Mouse (Mus musculus) intestine, embryonic 14.5 days (tissue): ENCODE measurements at regions not wholly inside any gene's neighbourhood (a gene's known extent, or its start where the extent isn't known, plus 50 kb on each side); places are given as distances from the start of the nearest gene placed in this dataset.

Source experiments
- ATAC-seq: fragments of 200-750 bp; cut with Nextera tagmentation; replicated peaks from 2 replicates; pipeline ENCODE4 v1.8.0; 2017; ENCODE audit warnings: low read depth, moderate number of reproducible peaks, moderate TSS enrichment, moderate library complexity; ENCODE audit not compliant: low FRiP score, low TSS enrichment
- DNase-seq: peaks from one replicate; pipeline ENCODE4 v3.0.0-alpha.2; 2018; ENCODE audit warnings: low spot score
- H3K27ac ChIP-seq: fragments of 300-500 bp; sonication (generic); 2 replicates; pipeline ENCODE4 v1.5.1; 2014; ENCODE audit warnings: low read depth, mild to moderate bottlenecking, control low read depth
- H3K27me3 ChIP-seq: fragments of 300-500 bp; sonication (generic); replicated peaks from 2 replicates; pipeline ENCODE4 v1.6.1; 2014; ENCODE audit warnings: low read length, control low read depth; ENCODE audit not compliant: control insufficient read depth, insufficient read depth
- H3K36me3 ChIP-seq: fragments of 300-500 bp; sonication (generic); 2 replicates; pipeline ENCODE4 v1.6.1; 2014; ENCODE audit warnings: low read length, control low read depth; ENCODE audit not compliant: control insufficient read depth, insufficient read depth
- H3K4me1 ChIP-seq: fragments of 300-500 bp; sonication (generic); replicated peaks from 2 replicates; pipeline ENCODE4 v1.6.1; 2014; ENCODE audit warnings: low read length, control low read depth, mixed read lengths; ENCODE audit not compliant: control insufficient read depth, insufficient read depth
- H3K4me2 ChIP-seq: fragments of 300-500 bp; sonication (generic); 2 replicates; pipeline ENCODE4 v1.6.1; 2014; ENCODE audit warnings: low read length
- H3K4me3 ChIP-seq: fragments of 300-500 bp; sonication (generic); 2 replicates; pipeline ENCODE4 v1.5.1; 2014; ENCODE audit warnings: low read depth, low read length, control low read depth, mixed read lengths
- H3K9ac ChIP-seq: fragments of 300-500 bp; sonication (generic); 2 replicates; pipeline ENCODE4 v1.6.1; 2014; ENCODE audit warnings: mild to moderate bottlenecking, low read length
- H3K9me3 ChIP-seq: fragments of 300-500 bp; sonication (generic); 2 replicates; pipeline ENCODE4 v1.6.1; 2016; ENCODE audit warnings: low read length, control low read depth; ENCODE audit not compliant: control insufficient read depth
- WGBS: fragments of 180-500 bp; shearing (Covaris S2); extraction: QIAGEN DNeasy Blood & Tissue Kit; methylation state at CpG from one replicate; pipeline ENCODE4 v1.1.7; 2014; 5-methylcytosine and 5-hydroxymethylcytosine counted together

DNA sequence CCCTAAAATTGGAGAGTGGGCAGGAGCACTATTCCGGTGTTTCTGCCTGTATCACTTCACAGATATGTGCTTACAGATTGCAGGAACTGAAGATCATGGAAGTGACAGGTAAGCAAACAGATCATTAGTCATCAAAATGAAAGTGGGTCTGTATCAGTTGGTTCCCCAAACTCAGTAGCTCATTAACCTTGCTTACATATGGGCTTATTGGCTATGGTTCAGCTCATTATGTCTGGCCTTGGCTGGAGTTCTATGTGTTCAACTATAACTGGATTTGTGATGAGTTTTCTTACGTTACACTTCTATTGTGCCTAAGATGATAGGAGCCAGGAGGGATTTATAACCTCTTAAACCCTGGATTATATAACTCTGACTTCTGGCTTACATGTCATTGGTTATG, 133.5 kb upstream of the Bmper start:
- Histone ChIP-seq H3K9me3 (no peaks in the 10 kb centered on the region), H3K9ac (no peak overlapping the region), H3K4me3 (no peak overlapping the region), H3K27ac (no peak overlapping the region), H3K27me3 (no peaks in the 10 kb centered on the region), H3K36me3 (no peaks in the 10 kb centered on the region), H3K4me2 (no peak overlapping the region), H3K4me1 (peaks cover 10% of the 10 kb centered on the region; the same call in 1 of the 2 replicates)
- ATAC-seq: no peak
- DNase-seq: no peak
- WGBS: 81% methylated on average over 2 of the region's 2 CpGs

DNA sequence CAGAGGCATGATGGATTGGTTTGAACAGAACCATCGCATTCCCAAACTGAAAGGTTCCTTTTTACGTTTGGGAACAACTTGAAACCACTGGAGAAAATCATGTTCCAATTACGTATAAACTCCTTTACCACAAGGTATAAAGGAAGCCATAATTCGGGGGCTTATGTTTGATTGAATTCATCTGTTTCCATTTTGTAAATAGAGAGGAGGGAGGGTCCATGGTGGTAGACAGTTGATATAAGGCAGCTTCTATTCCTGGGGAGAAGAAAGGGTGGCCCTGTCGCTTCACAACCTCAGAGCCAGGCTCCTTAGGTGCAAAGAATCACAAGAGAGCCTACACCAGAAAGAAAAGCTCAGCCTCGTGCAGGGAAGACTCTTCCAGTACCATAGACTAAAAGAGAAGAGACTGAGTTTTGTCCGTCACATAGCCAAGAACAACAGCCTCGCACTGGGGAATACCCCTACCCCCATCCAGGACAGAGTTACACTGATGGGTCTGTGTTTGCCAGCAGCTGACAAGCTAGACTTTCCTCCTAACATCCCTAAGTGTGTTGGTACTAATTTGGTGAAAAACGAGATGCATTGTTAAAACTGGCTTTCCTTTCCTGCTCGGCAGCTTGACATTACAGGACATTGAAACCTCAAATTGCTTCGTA, 125.6 kb upstream of the Bmper start:
- Histone ChIP-seq H3K4me3 (no peak overlapping the region), H3K9me3 (no peaks in the 10 kb centered on the region), H3K4me1 (peaks cover 6% of the 10 kb centered on the region), H3K27ac (peak overlapping the region; percentile 66), H3K27me3 (no peaks in the 10 kb centered on the region), H3K9ac (no peak overlapping the region), H3K4me2 (no peak overlapping the region), H3K36me3 (no peaks in the 10 kb centered on the region)
- DNase-seq (no peak), ATAC-seq (peak; percentile 70)
- WGBS: 32% methylated on average over 11 of the region's 11 CpGs

GRCm38 (mm10) chr9:23101584-23101983, 121.3 kb upstream of the Bmper start:
- Histone ChIP-seq H3K36me3 (no peaks in the 10 kb centered on the region), H3K9ac (no peak overlapping the region), H3K27ac (no peak overlapping the region), H3K9me3 (no peaks in the 10 kb centered on the region), H3K27me3 (no peaks in the 10 kb centered on the region), H3K4me1 (peaks cover 5% of the 10 kb centered on the region), H3K4me3 (no peak overlapping the region), H3K4me2 (no peak overlapping the region)
- ATAC-seq (no peak), DNase-seq (no peak)

GRCm38 (mm10) chr9:23101990-23102796, 120.7 kb upstream of the Bmper start:
- H3K4me1 ChIP-seq: no peaks in the 10 kb centered on the region
- WGBS: 72% methylated on average over 9 of the region's 9 CpGs
- no peak overlapping the region for H3K9ac ChIP-seq
- no peaks in the 10 kb centered on the region for H3K27me3 ChIP-seq
- DNase-seq: no peak
- H3K4me2 ChIP-seq: no peak overlapping the region
- H3K4me3 ChIP-seq: no peak overlapping the region
- H3K9me3 ChIP-seq: no peaks in the 10 kb centered on the region
- H3K36me3 ChIP-seq: no peaks in the 10 kb centered on the region
- no peak for ATAC-seq
- H3K27ac ChIP-seq: no peak overlapping the region

DNA sequence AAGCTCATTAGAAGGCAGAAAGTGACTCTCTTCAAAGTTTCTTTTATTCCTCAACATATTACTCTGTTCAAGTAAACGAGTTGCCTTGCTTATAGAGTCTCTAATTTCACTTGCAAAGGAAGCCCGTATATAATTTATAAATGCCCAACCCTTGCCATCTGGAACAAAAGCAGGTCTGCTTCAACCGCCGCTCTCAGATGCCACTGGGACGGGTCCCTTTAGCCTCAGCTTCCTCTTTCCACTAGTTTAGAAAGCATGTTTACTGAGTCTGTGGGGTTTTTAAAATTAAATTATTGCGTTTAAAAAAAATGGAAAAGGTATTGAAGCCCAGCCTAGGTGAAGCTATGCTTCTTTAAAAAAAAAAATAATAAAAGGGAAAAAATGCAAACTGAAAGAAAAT, 111.4 kb upstream of the Bmper start:
- ATAC-seq (no peak), DNase-seq (no peak)
- Histone ChIP-seq H3K27ac (no peak overlapping the region), H3K9me3 (no peaks in the 10 kb centered on the region), H3K9ac (no peak overlapping the region), H3K27me3 (no peaks in the 10 kb centered on the region), H3K4me2 (no peak overlapping the region), H3K4me1 (no peaks in the 10 kb centered on the region), H3K36me3 (no peaks in the 10 kb centered on the region), H3K4me3 (no peak overlapping the region)
- WGBS: 81% methylated on average over 6 of the region's 6 CpGs

DNA sequence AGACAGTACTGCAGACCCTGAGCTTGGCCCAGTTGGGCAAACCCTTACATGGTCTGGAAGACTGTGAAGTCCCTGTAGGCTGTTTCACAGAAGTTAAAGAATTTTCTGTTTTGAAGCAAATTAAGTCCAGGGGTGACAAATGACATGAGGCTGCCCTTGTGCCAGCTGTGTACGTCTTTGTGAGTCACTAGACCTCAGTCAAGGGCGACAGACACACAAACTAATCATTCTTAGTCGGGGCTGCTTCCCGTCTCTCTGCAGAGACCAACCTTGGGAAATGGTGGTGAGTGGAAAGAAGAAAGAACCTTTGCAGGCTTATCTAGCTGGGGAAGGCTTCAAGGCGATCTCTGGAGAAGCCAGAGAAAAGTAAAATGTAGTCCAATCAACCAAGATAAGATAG, 107.8 kb upstream of the Bmper start:
- WGBS: 60% methylated on average over 5 of the region's 5 CpGs
- H3K36me3 ChIP-seq: no peaks in the 10 kb centered on the region
- no peaks in the 10 kb centered on the region for H3K4me1 ChIP-seq
- H3K4me3 ChIP-seq: no peak overlapping the region
- no peaks in the 10 kb centered on the region for H3K9me3 ChIP-seq
- H3K27ac ChIP-seq: no peak overlapping the region
- no peaks in the 10 kb centered on the region for H3K27me3 ChIP-seq
- H3K4me2 ChIP-seq: no peak overlapping the region
- H3K9ac ChIP-seq: no peak overlapping the region
- peak; percentile 27 for DNase-seq
- no peak for ATAC-seq

DNA sequence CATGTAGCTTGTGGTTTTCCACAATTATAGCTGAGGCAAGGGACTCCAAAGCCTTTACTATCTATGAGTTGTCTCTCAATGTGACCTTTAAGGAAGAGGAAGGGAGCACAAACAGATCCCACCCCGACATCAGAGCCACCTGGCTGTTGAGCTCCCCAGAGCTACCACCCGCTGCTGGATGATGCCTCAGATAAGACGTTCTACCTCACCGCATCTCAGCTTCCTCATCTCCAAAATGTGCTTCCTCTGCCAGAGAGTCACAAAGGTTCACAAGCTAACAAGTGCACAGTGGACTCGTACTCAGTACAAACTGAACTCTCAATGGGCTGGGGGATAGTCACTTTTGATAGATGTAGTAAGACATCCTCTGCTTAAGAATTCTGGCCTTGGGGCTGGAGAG, 107.3 kb upstream of the Bmper start:
- no peak for DNase-seq
- Histone ChIP-seq H3K27ac (no peak overlapping the region), H3K9ac (no peak overlapping the region), H3K4me1 (no peaks in the 10 kb centered on the region), H3K36me3 (no peaks in the 10 kb centered on the region), H3K27me3 (no peaks in the 10 kb centered on the region), H3K9me3 (no peaks in the 10 kb centered on the region), H3K4me3 (no peak overlapping the region), H3K4me2 (no peak overlapping the region)
- no peak for ATAC-seq
- 88% methylated on average over 5 of the region's 5 CpGs for WGBS

GRCm38 (mm10) chr9:23116311-23116710, 106.6 kb upstream of the Bmper start:
- no peak overlapping the region for H3K4me3 ChIP-seq
- DNase-seq (peak; percentile 33), ATAC-seq (no peak)
- no peaks in the 10 kb centered on the region for H3K9me3 ChIP-seq
- no peaks in the 10 kb centered on the region for H3K27me3 ChIP-seq
- H3K4me1 ChIP-seq: no peaks in the 10 kb centered on the region
- 65% methylated on average over 1 of the region's 1 CpGs for WGBS
- no peak overlapping the region for H3K4me2 ChIP-seq
- H3K9ac ChIP-seq: no peak overlapping the region
- H3K27ac ChIP-seq: no peak overlapping the region
- no peaks in the 10 kb centered on the region for H3K36me3 ChIP-seq

DNA sequence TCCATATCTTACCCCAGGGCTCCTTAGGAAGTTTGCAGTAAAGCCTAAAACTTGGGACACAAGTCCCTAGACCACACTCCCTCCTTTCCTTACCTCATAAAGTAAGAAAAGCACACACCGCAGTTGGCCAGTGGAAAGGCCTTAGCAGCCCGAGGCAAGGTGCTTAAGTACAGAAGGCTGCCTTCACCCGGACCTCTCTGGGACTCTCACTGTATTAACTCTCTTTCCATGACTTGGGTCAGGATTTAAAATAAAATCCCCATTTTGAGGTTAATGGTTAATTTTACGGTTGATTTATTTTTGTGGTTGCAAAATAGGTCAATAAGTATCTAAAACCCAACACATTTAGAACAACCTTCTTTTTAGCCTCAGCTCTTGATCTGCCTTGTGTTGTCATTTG, 103.1 kb upstream of the Bmper start:
- H3K4me2 ChIP-seq: no peak overlapping the region
- H3K4me1 ChIP-seq: no peaks in the 10 kb centered on the region
- DNase-seq (no peak), ATAC-seq (no peak)
- H3K9me3 ChIP-seq: no peaks in the 10 kb centered on the region
- no peaks in the 10 kb centered on the region for H3K27me3 ChIP-seq
- H3K9ac ChIP-seq: no peak overlapping the region
- no peaks in the 10 kb centered on the region for H3K36me3 ChIP-seq
- WGBS: 81% methylated on average over 4 of the region's 4 CpGs
- H3K4me3 ChIP-seq: no peak overlapping the region
- no peak overlapping the region for H3K27ac ChIP-seq
